Mouse (Mus musculus): Measurements from ENCODE around the gene Hes5. TPM values are rescaled to one million over a fixed set of nuclear protein-coding genes. Genes with fewer than 3 reads are reported as not detected.

Hes5 gene
- polyA plus RNA-seq (2017; shearing (Covaris generic)), result 1.1 TPM

DNA sequence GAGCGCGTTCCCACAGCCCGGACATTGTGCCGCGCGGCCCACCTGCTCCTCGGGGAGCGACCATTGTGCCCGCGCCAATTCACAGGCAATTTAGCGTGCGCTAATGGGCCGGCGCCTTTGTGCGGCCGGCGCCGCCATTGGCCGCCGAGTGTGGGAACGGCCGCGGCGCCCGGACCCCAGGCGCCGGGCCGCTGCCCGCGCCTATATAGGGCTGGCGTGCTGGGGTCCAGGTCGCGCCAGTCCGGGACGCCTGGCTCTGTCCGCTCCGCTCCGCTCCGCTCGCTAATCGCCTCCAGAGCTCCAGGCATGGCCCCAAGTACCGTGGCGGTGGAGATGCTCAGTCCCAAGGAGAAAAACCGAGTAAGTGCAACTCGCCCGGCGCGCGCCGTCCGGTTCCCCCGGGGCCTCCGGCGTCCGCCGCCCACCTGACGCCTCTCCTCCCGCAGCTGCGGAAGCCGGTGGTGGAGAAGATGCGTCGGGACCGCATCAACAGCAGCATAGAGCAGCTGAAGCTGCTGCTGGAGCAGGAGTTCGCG is at the start of gene Hes5:
Hes5 (plus strand) TSS at position 234 of the 536 bp plus-strand sequence.

GRCm38 (mm10) chr4:154928395-154929087 is 32.2 kb upstream of the Hes5 start, which contains the start of gene Tnfrsf14:
TSS of gene Tnfrsf14 (minus strand) at chr4:154928563.

GRCm38 (mm10) chr4:154963901-154964580 is 3.3 kb downstream of the Hes5 start, which contains the start of gene Pank4:
TSS of gene Pank4 (plus strand) at chr4:154964123.

Other genes with a start within 250 kb of the Hes5 start
- not detected for gene Ttc34, start 123.5 kb upstream of the Hes5 start, polyA plus RNA-seq (2017; shearing (Covaris generic))
- not detected for gene Mmel1, start 91.3 kb upstream of the Hes5 start, polyA plus RNA-seq (2017; shearing (Covaris generic))
- gene Fam213b, start 61.8 kb upstream of the Hes5 start, polyA plus RNA-seq (2017; shearing (Covaris generic)), result 4.2 TPM
- gene Tnfrsf14, start 32.4 kb upstream of the Hes5 start, polyA plus RNA-seq (2017; shearing (Covaris generic)), result 10.3 TPM
- 68.0 TPM for gene Pank4, start 3.2 kb downstream of the Hes5 start, polyA plus RNA-seq (2017; shearing (Covaris generic))
- 0.35 TPM for gene Plch2, start 95.9 kb downstream of the Hes5 start, polyA plus RNA-seq (2017; shearing (Covaris generic))
- gene Pex10, start 106.1 kb downstream of the Hes5 start, polyA plus RNA-seq (2017; shearing (Covaris generic)), result 12.8 TPM
- 176 TPM for gene Rer1, start 125.5 kb downstream of the Hes5 start, polyA plus RNA-seq (2017; shearing (Covaris generic))
- gene Morn1, start 125.7 kb downstream of the Hes5 start, polyA plus RNA-seq (2017; shearing (Covaris generic)), result 1.4 TPM